Mouse (Mus musculus) kidney, embryonic 15.5 days (tissue): ENCODE measurements around the gene 9330182O14Rik. TPM values are rescaled to one million over a fixed set of nuclear protein-coding genes. Genes with fewer than 3 reads are reported as not detected.
A peak's percentile ranks its signal among the peaks of the same experiment; 100 is the strongest.

Experiments
- ATAC-seq: fragments of 200-750 bp; cut with Nextera tagmentation; replicated peaks from 2 replicates; pipeline ENCODE4 v1.8.0; 2017; ENCODE audit warnings: moderate TSS enrichment; ENCODE audit not compliant: low FRiP score
- H3K27ac ChIP-seq: fragments of 300-500 bp; sonication (generic); 2 replicates; pipeline ENCODE4 v1.5.1; 2015; ENCODE audit warnings: mild to moderate bottlenecking, inconsistent platforms
- H3K27me3 ChIP-seq: fragments of 300-500 bp; sonication (generic); 2 replicates; pipeline ENCODE4 v1.6.1; 2015; ENCODE audit warnings: inconsistent platforms
- H3K36me3 ChIP-seq: fragments of 300-500 bp; sonication (generic); 2 replicates; pipeline ENCODE4 v1.6.1; 2015; ENCODE audit warnings: inconsistent platforms
- H3K4me1 ChIP-seq: fragments of 300-500 bp; sonication (generic); 2 replicates; pipeline ENCODE4 v1.6.1; 2015; ENCODE audit warnings: inconsistent platforms
- H3K4me2 ChIP-seq: fragments of 300-500 bp; sonication (generic); 2 replicates; pipeline ENCODE4 v1.6.1; 2015; ENCODE audit warnings: moderate library complexity, mild to moderate bottlenecking, inconsistent platforms
- H3K4me3 ChIP-seq: fragments of 300-500 bp; sonication (generic); replicated peaks from 2 replicates; pipeline ENCODE4 v1.5.1; 2015; ENCODE audit warnings: mild to moderate bottlenecking, inconsistent platforms
- H3K9ac ChIP-seq: fragments of 300-500 bp; sonication (generic); 2 replicates; pipeline ENCODE4 v1.6.1; 2015; ENCODE audit warnings: mild to moderate bottlenecking, inconsistent platforms
- H3K9me3 ChIP-seq: fragments of 300-500 bp; sonication (generic); replicated peaks from 2 replicates; pipeline ENCODE4 v1.6.1; 2016; ENCODE audit warnings: inconsistent platforms
- WGBS: fragments of 180-500 bp; shearing (Covaris S2); methylation state at CpG from one replicate; pipeline ENCODE4 v1.1.7; 2015; ENCODE audit warnings: mixed read lengths; 5-methylcytosine and 5-hydroxymethylcytosine counted together
- polyA plus RNA-seq: library from polyadenylated mRNA; unstranded; fragments of >200 nt; fragmentation: Nextera tagmentation; extraction: Ambion mirVana; gene quantifications from 2 replicates; pipeline ENCODE4 v1.2.1, GENCODE M21; 2015

Gene 9330182O14Rik
- polyA plus RNA-seq, result not detected in 2 replicates

- Histone ChIP-seq H3K36me3 (no peaks in the 10 kb centered on the region), H3K9me3 (no peaks in the 10 kb centered on the region), H3K9ac (no peak within 1 kb of the TSS), H3K4me1 (no peaks in the 10 kb centered on the region), H3K27me3 (no peaks in the 10 kb centered on the region), H3K27ac (no peak within 1 kb of the TSS), H3K4me3 (no peak within 1 kb of the TSS), H3K4me2 (no peak within 1 kb of the TSS)
- 50% methylated on average over 10 of the region's 10 CpGs for WGBS
- ATAC-seq, result no peak
Observed at GRCm38 (mm10) chr15:40134152-40134792, at the start of gene 9330182O14Rik. Gene 9330182O14Rik, plus strand, starts transcription at chr15:40134365.

GRCm38 (mm10) chr15:40103304-40103703 is 30.9 kb upstream of the 9330182O14Rik start:
- ATAC-seq, result no peak
- Histone ChIP-seq H3K27me3 (no peaks in the 10 kb centered on the region), H3K9me3 (no peaks in the 10 kb centered on the region), H3K9ac (no peak overlapping the region), H3K4me3 (no peak overlapping the region), H3K27ac (no peak overlapping the region), H3K4me2 (no peak overlapping the region), H3K36me3 (no peaks in the 10 kb centered on the region), H3K4me1 (no peaks in the 10 kb centered on the region)
- 90% methylated on average over 2 of the region's 2 CpGs for WGBS

GRCm38 (mm10) chr15:40105712-40106111 is 28.5 kb upstream of the 9330182O14Rik start:
- H3K4me3 ChIP-seq, result no peak overlapping the region
- no peaks in the 10 kb centered on the region for H3K36me3 ChIP-seq
- no peaks in the 10 kb centered on the region for H3K27me3 ChIP-seq
- no peaks in the 10 kb centered on the region for H3K4me1 ChIP-seq
- ATAC-seq, result no peak
- no peaks in the 10 kb centered on the region for H3K9me3 ChIP-seq
- H3K9ac ChIP-seq, result no peak overlapping the region
- no peak overlapping the region for H3K27ac ChIP-seq
- no peak overlapping the region for H3K4me2 ChIP-seq
- WGBS, result 88% methylated on average over 4 of the region's 4 CpGs

- H3K4me1 ChIP-seq, result no peaks in the 10 kb centered on the region
- H3K27ac ChIP-seq, result no peak overlapping the region
- no peaks in the 10 kb centered on the region for H3K27me3 ChIP-seq
- no peak overlapping the region for H3K9ac ChIP-seq
- 49% methylated on average over 16 of the region's 18 CpGs for WGBS
- H3K4me3 ChIP-seq, result no peak overlapping the region
- ATAC-seq, result no peak
- no peaks in the 10 kb centered on the region for H3K36me3 ChIP-seq
- peak overlapping the region; percentile 33; the same call in 1 of the 2 replicates for H3K4me2 ChIP-seq
- H3K9me3 ChIP-seq, result no peaks in the 10 kb centered on the region
Observed at GRCm38 (mm10) chr15:40113888-40114576, 20.1 kb upstream of the 9330182O14Rik start.

GRCm38 (mm10) chr15:40114600-40115271 is 19.4 kb upstream of the 9330182O14Rik start:
- 52% methylated on average over 22 of the region's 22 CpGs for WGBS
- no peak for ATAC-seq
- no peaks in the 10 kb centered on the region for H3K9me3 ChIP-seq
- no peaks in the 10 kb centered on the region for H3K27me3 ChIP-seq
- peak overlapping the region; percentile 33; the same call in 1 of the 2 replicates for H3K4me2 ChIP-seq
- H3K4me3 ChIP-seq, result no peak overlapping the region
- H3K4me1 ChIP-seq, result no peaks in the 10 kb centered on the region
- H3K9ac ChIP-seq, result no peak overlapping the region
- no peaks in the 10 kb centered on the region for H3K36me3 ChIP-seq
- no peak overlapping the region for H3K27ac ChIP-seq

GRCm38 (mm10) chr15:40116396-40116795 is 17.8 kb upstream of the 9330182O14Rik start:
- Histone ChIP-seq H3K4me1 (no peaks in the 10 kb centered on the region), H3K36me3 (no peaks in the 10 kb centered on the region), H3K4me2 (no peak overlapping the region), H3K27me3 (no peaks in the 10 kb centered on the region), H3K9ac (no peak overlapping the region), H3K4me3 (no peak overlapping the region), H3K9me3 (no peaks in the 10 kb centered on the region), H3K27ac (no peak overlapping the region)
- no peak for ATAC-seq
- 87% methylated on average over 3 of the region's 3 CpGs for WGBS

GRCm38 (mm10) chr15:40124211-40124953 is 9.8 kb upstream of the 9330182O14Rik start:
- Histone ChIP-seq H3K27me3 (no peaks in the 10 kb centered on the region), H3K9ac (no peak overlapping the region), H3K9me3 (no peaks in the 10 kb centered on the region), H3K27ac (no peak overlapping the region), H3K4me2 (no peak overlapping the region), H3K36me3 (no peaks in the 10 kb centered on the region), H3K4me1 (no peaks in the 10 kb centered on the region), H3K4me3 (no peak overlapping the region)
- 77% methylated on average over 9 of the region's 9 CpGs for WGBS
- no peak for ATAC-seq

GRCm38 (mm10) chr15:40129496-40129895 is 4.7 kb upstream of the 9330182O14Rik start:
- ATAC-seq, result peak; percentile 69; the same call in 1 of the 2 replicates
- whole genome bisulfite sequencing, result 24% methylated on average over 5 of the region's 5 CpGs
- H3K36me3 ChIP-seq, result no peaks in the 10 kb centered on the region
- no peak overlapping the region for H3K27ac ChIP-seq
- H3K9me3 ChIP-seq, result no peaks in the 10 kb centered on the region
- no peaks in the 10 kb centered on the region for H3K27me3 ChIP-seq
- no peak overlapping the region for H3K4me3 ChIP-seq
- no peak overlapping the region for H3K4me2 ChIP-seq
- no peaks in the 10 kb centered on the region for H3K4me1 ChIP-seq
- H3K9ac ChIP-seq, result no peak overlapping the region

- Histone ChIP-seq H3K9ac (no peak overlapping the region), H3K4me1 (no peaks in the 10 kb centered on the region), H3K4me3 (no peak overlapping the region), H3K27ac (no peak overlapping the region), H3K9me3 (no peaks in the 10 kb centered on the region), H3K36me3 (no peaks in the 10 kb centered on the region), H3K4me2 (no peak overlapping the region), H3K27me3 (no peaks in the 10 kb centered on the region)
- WGBS, result 21% methylated on average over 15 of the region's 15 CpGs
- no peak for ATAC-seq
Observed at GRCm38 (mm10) chr15:40130880-40131478, 3.2 kb upstream of the 9330182O14Rik start.

- Histone ChIP-seq H3K27ac (no peak overlapping the region), H3K9me3 (no peaks in the 10 kb centered on the region), H3K36me3 (no peaks in the 10 kb centered on the region), H3K27me3 (no peaks in the 10 kb centered on the region), H3K4me3 (no peak overlapping the region), H3K9ac (no peak overlapping the region), H3K4me2 (no peak overlapping the region), H3K4me1 (no peaks in the 10 kb centered on the region)
- WGBS, result 58% methylated on average over 4 of the region's 4 CpGs
- ATAC-seq, result no peak
Observed at GRCm38 (mm10) chr15:40132408-40132807, 1.8 kb upstream of the 9330182O14Rik start.

GRCm38 (mm10) chr15:40144221-40144620 is 10.1 kb downstream of the 9330182O14Rik start:
- WGBS, result 49% methylated on average over 7 of the region's 7 CpGs
- Histone ChIP-seq H3K9me3 (no peaks in the 10 kb centered on the region), H3K4me2 (no peak overlapping the region), H3K4me3 (no peak overlapping the region), H3K4me1 (no peaks in the 10 kb centered on the region), H3K27ac (no peak overlapping the region), H3K27me3 (no peaks in the 10 kb centered on the region), H3K9ac (no peak overlapping the region), H3K36me3 (no peaks in the 10 kb centered on the region)
- no peak for ATAC-seq
